14 mouse cellular contexts compared by ENCODE assay signal in genomic region chr17:84936301-84936700, GRCm38 (mm10). TPM values are rescaled to one million over a fixed set of nuclear protein-coding genes. Genes with fewer than 3 reads are reported as not detected.
DNase-seq lines count a peak whose midpoint lies in the region; ATAC-seq and TF ChIP-seq lines count a peak whose summit lies in the region.
"Had no signal": no experiment of that assay in that cellular context is flagged by ENCODE, and none has a peak within 500 bp of the region (broad histone marks: within the 10 kb centered on the region; RNA-seq: fewer than 3 reads in every experiment).

No protein-coding gene starts in this region.

- H3K27me3 ChIP-seq in liver, adult 2 months (ENCODE audit: control insufficient read depth, insufficient read depth, low read length) = no peaks in the 10 kb centered on the region
- no peaks in the 10 kb centered on the region for H3K27me3 ChIP-seq in liver, embryonic 16.5 days (ENCODE audit: control insufficient read depth, insufficient read depth, low read depth, low read length)
- no peaks in the 10 kb centered on the region for H3K27me3 ChIP-seq in heart, adult 2 months (ENCODE audit: control insufficient read depth, insufficient read depth, low read length)
- H3K27me3 ChIP-seq: embryonic facial prominence, embryonic 12.5 days; forebrain, embryonic 12.5 days; neural tube, embryonic 13.5 days had no signal

- no peaks in the 10 kb centered on the region for H3K36me3 ChIP-seq in liver, adult 2 months (ENCODE audit: control insufficient read depth, insufficient read depth, low read length)
- H3K36me3 ChIP-seq in liver, embryonic 16.5 days (ENCODE audit: control insufficient read depth, insufficient read depth) = no peaks in the 10 kb centered on the region
- no peaks in the 10 kb centered on the region for H3K36me3 ChIP-seq in heart, adult 2 months (ENCODE audit: control insufficient read depth, insufficient read depth, low read length)
- H3K36me3 ChIP-seq: embryonic facial prominence, embryonic 12.5 days; forebrain, embryonic 12.5 days; neural tube, embryonic 13.5 days had no signal

- no peak for TF ChIP-seq CTCF in liver, adult 2 months (IDR thresholded peaks at IDR 0.05; ENCODE audit: low read depth, low read length)
- TF ChIP-seq CTCF in heart, adult 2 months (IDR thresholded peaks at IDR 0.05) = no peak

- no peaks in the 10 kb centered on the region for H3K79me2 ChIP-seq in liver, adult 2 months (ENCODE audit: control insufficient read depth, insufficient read depth, low read length)
- no peaks in the 10 kb centered on the region for H3K79me2 ChIP-seq in heart, adult 2 months (replicated peaks; ENCODE audit: control insufficient read depth, insufficient read depth, low read length)

- no peak for TF ChIP-seq EP300 in heart, adult 2 months (IDR thresholded peaks at IDR 0.05; ENCODE audit: insufficient read depth, low read depth, low read length)

- H3K9me3 ChIP-seq in liver, embryonic 16.5 days (replicated peaks; ENCODE audit: control insufficient read depth, low read length) = peaks cover 8% of the 10 kb centered on the region; the same call in 1 of the 2 replicates
- H3K9me3 ChIP-seq: embryonic facial prominence, embryonic 12.5 days; forebrain, embryonic 12.5 days had no signal

- peak; percentile 19 for DNase-seq in adrenal gland, postnatal 14 days
- no peak for DNase-seq in adrenal gland, adult 8-10 months
- DNase-seq in liver, adult 2 months (ENCODE audit: extremely low read depth, low read depth, low spot score) = peak; percentile 49
- DNase-seq in liver = no peak
- DNase-seq in kidney, postnatal 14 days = peak; percentile 26
- no peak for DNase-seq in yolk sac, embryonic 10.5 days (ENCODE audit: low spot score)
- no peak for DNase-seq in heart, adult 2 months
- DNase-seq: heart, postnatal 4 days; retina, postnatal 1 day; spleen, adult 18-20 months had no signal

- H3K27ac ChIP-seq in liver, adult 2 months (replicated peaks; ENCODE audit: insufficient read depth, low read depth, low read length) = 0 out of 2 replicates have a peak overlapping the region, but pooled peaks have one; percentile 8
- peak overlapping the region; percentile 49; the same call in 1 of the 2 replicates for H3K27ac ChIP-seq in liver, embryonic 16.5 days (ENCODE audit: low read length)
- H3K27ac ChIP-seq in heart, adult 2 months = no peak overlapping the region
- H3K27ac ChIP-seq: embryonic facial prominence, embryonic 12.5 days; forebrain, embryonic 12.5 days; neural tube, embryonic 13.5 days had no signal

- ATAC-seq in liver, embryonic 16.5 days (ENCODE audit: low read depth) = no peak

- no peak overlapping the region for H3K4me3 ChIP-seq in liver, adult 2 months (ENCODE audit: insufficient read depth, low read depth, low read length)
- no peak overlapping the region for H3K4me3 ChIP-seq in liver, embryonic 16.5 days (ENCODE audit: low read depth, low read length)
- no peak overlapping the region for H3K4me3 ChIP-seq in heart, adult 2 months
- H3K4me3 ChIP-seq: embryonic facial prominence, embryonic 12.5 days; forebrain, embryonic 12.5 days; neural tube, embryonic 13.5 days had no signal

- peaks cover 5% of the 10 kb centered on the region; the same call in 1 of the 2 replicates for H3K4me1 ChIP-seq in liver, adult 2 months (ENCODE audit: control insufficient read depth, insufficient read depth, low read length)
- H3K4me1 ChIP-seq in liver, embryonic 16.5 days (ENCODE audit: control insufficient read depth, low read depth, low read length) = peaks cover 55% of the 10 kb centered on the region
- H3K4me1 ChIP-seq in heart, adult 2 months (ENCODE audit: control insufficient read depth, insufficient read depth, low read length) = no peaks in the 10 kb centered on the region
- H3K4me1 ChIP-seq: forebrain, embryonic 12.5 days; neural tube, embryonic 13.5 days had no signal

- H3K4me2 ChIP-seq in liver, embryonic 16.5 days (ENCODE audit: low read depth, low read length) = no peak overlapping the region
- H3K4me2 ChIP-seq: embryonic facial prominence, embryonic 12.5 days; forebrain, embryonic 12.5 days; neural tube, embryonic 13.5 days had no signal

- intact Hi-C loops in heart, adult 2 months (cut with DNase I) = no loop called here

- 32% methylated on average over 9 of the region's 9 CpGs for WGBS in liver, adult 2 months
- 71% methylated on average over 9 of the region's 9 CpGs for WGBS in liver, embryonic 16.5 days (ENCODE audit: insufficient replicate concordance)
- 58% methylated on average over 9 of the region's 9 CpGs for WGBS in heart, adult 2 months

- H3K9ac ChIP-seq in liver, adult 2 months (ENCODE audit: low read depth, low read length) = no peak overlapping the region
- H3K9ac ChIP-seq in liver, embryonic 16.5 days (ENCODE audit: low read depth, low read length) = no peak overlapping the region
- no peak overlapping the region for H3K9ac ChIP-seq in heart, adult 2 months (ENCODE audit: low read depth, low read length)
- H3K9ac ChIP-seq: embryonic facial prominence, embryonic 12.5 days; forebrain, embryonic 12.5 days; neural tube, embryonic 13.5 days had no signal

- no peak for TF ChIP-seq POLR2A in liver, adult 2 months (IDR thresholded peaks at IDR 0.05; ENCODE audit: extremely low read depth, insufficient read depth, low read length)
- TF ChIP-seq POLR2A in heart, adult 2 months (IDR thresholded peaks at IDR 0.05; ENCODE audit: insufficient read depth, low read depth, low read length) = no peak

RNA-seq across cellular contexts. Expression of gene Ppm1b, which starts 20.2 kb away (rescaled TPM):
- total RNA-seq in adrenal gland, postnatal 14 days (2021) = 120 and 135 TPM in 2 replicates
- 100 to 1,000 TPM; 119 to 138 (median 130) TPM for total RNA-seq in adrenal gland, adult 8-10 months (2022)
- total RNA-seq in liver, adult 2 months (2014; rRNA removed) = 83.6 and 84.0 TPM in 2 replicates
- polyA plus RNA-seq in liver, adult 2 months (2012; rRNA removed) = 32.6 and 44.7 TPM in 2 replicates
- polyA plus RNA-seq in liver, embryonic 16.5 days (2015; fragmentation: Nextera tagmentation; extraction: Ambion mirVana) = 45.5 and 46.1 TPM in 2 replicates
- total RNA-seq in heart, adult 2 months (2021) = 100 to 1,000 TPM; 119 to 137 TPM
- 39.0 and 84.7 TPM in 2 replicates for polyA plus RNA-seq in heart, adult 2 months (2012; rRNA removed)

Comparison
In these comparisons a context has a peak if more than half of its experiments do, and no peak if none do; other contexts are left out.
1. DNase-seq: peak in adrenal gland, postnatal 14 days (single experiment), liver, adult 2 months (single experiment) and kidney, postnatal 14 days (single experiment); none in adrenal gland, adult 8-10 months (single experiment), liver (single experiment), yolk sac, embryonic 10.5 days (single experiment) and heart, adult 2 months (0 of 2).